Mouse (Mus musculus): ENCODE data around the gene Ttll1.
"Not testable (repeated sequence)": the region's sequence is repeated elsewhere in the genome, so short reads cannot be mapped to it uniquely, and the experiment has no call there.

Gene Ttll1

DNA sequence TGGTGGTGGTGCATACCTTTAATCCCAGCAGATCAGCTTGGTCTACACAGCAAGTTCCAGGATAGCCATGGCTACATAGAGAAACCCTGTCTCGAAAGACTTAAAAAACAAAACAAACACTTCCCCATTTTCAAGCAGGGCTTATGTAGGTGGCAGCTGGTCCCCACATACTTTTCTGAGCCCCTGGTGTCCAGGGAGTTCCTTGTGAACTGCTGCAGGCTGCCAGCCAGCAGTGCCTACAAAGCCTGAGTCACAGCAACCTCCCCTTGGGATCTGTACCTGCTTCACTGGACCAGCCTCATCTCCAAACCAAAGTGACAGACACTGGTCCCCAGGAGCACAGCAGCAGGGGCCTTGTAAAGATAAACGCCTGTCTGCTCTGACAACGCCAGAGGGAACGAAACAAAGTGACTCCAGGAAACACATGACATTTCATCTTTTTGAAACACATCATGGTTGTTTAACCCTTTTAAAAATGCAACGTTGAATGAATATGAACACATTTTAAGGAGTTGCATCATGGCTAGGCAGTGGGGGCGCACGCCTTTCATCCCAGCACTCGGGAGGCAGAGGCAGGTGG is 28.0 kb downstream of the Ttll1 start:
- no peak for DNase-seq (ENCODE audit: low read depth)

DNA sequence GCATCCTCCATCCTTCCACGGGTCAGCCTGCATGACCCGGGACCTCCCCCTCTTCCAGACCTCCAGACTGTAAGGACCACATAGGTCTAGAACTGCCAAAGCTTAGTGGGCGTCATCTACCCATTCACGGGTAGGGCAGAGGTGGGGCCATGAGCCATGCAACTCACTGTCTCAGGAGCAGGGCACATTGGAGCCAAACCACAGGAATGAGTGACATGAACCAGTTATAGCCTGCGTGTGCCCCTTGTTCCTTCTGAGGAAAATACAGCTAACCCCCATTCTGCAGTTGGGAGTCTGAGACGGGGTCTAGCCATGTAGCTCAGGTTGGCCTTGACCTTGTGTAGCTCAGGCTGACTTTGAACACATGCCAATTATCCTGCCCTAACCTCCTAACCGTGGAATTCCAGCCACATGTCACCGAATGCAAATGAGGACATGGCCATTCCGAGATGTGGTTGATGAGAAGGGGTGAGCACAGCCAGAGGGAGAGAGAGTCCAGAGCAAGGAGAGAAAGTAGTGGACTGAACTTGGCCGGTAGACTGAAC is 29.4 kb downstream of the Ttll1 start:
- no peak for DNase-seq (ENCODE audit: low read depth)

DNA sequence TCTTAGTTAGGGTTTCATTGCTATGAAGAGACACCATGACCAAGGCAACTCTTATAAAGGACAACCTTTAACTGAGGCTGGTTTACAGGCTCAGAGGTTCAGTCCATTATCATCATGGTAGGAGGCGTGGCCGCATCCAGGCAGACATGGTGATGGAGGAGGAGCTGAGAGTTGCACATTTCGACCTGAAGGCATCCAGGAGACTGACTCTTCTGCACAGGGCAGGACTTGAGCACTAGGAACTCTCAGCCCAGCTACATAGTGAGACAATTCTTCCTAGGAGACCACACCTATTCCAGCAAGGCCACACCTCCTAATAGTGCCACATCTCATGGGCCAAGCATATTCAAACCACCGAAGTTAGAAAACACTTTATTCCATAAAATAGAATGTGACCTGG is 30.9 kb downstream of the Ttll1 start:
- no peak for DNase-seq (ENCODE audit: low read depth)

DNA sequence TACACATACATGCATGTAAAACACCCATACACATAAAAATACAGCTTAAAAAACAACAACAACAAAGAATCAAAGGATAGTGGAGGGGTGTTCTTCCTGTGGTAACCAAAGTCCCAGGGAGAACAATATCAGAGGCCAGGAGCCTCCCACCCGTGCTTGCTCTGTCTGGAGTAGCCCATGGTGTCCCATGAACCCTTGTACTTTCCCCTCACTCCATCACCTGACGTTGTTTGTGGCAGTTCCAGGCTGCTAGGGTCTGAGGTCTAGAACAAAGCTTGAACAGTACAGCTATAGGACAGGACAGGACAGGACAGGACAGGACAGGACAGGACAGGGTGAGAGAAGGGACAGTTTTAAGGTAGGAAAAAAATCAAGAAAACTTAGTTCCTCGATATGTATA is 32.6 kb downstream of the Ttll1 start:
- no peak for DNase-seq (ENCODE audit: low read depth)

DNA sequence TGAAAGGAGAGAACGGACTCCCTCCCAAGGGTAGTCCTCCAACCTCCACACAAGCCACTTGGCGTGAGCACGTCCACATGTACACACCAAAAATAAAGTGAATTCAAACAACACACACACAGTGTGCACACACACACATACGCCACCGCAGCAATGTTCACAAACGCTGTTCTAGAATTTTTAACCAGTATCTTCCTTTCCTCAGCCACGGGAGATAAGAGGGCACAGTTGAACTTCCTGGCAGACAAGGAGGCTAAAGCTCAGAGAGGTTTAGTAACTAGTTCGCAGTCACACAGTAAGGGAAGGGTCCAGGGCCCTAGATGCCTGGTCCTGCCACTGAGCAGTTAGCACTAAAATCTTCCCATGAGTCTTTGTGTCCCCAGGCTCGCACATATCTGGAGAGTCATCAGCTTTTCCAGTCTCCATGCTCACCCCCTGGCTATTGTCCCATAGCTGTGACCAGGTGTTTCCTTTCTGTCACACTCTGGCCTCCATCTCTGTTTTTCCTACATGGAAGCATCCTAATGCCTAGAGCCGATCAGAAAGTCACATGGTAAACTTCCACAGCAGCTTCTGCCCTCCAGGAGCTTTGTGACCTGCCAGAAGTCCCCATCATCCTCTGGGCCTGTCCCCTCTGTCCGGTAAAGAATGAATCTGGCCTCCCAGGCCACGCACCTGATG is 34.0 kb downstream of the Ttll1 start:
- DNase-seq (ENCODE audit: low read depth) = no peak

DNA sequence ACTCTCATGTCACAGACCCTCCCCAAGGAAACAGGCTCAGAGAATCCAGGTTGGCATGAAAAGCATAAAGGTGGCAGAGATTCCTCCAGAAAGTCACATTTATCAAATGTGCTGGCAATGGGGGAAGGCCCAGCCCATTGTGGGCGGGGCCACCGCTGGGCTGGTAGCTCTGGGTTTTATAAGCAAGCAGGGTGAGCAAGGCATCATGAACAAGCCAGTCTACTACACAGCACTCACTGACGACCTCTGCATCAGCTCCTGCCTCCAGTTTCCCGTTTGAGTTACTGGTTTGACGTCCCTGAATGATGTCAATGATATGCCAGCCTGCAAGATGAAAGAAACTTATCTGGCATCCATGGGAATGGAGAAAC is 36.2 kb downstream of the Ttll1 start:
- peak; percentile 82 for DNase-seq (ENCODE audit: low read depth)

DNA sequence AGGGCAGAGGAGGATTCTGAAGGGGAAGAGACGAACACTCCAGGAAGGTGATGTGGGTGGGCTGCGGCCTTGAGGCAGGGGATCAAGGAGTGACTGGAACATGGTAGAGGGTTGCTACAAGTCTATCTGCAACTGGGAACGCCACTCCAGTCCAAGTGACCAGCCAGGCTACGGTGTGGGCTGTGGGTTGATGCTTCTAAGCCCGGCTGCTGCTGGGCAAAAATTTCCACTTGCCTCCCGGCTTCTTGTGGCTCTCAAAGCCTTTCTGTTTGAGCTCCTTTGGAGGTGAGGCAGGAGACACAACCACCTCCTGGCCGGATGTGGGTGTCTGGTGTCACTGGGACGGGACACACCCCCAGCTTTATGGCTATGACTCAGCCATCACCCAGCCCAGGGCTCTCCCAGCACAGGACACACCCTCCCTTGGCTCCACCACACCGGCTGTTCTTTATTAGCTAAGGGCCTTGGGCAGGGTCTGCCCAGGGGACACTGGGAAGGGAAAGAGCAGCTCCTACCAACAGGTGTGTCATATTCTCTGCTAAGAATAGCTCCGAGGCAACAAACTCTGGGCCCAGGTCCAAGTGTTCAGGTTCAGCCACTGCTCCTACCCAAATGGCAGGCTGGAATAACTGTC is 36.7 kb downstream of the Ttll1 start:
- DNase-seq (ENCODE audit: low read depth) = peak; percentile 93

DNA sequence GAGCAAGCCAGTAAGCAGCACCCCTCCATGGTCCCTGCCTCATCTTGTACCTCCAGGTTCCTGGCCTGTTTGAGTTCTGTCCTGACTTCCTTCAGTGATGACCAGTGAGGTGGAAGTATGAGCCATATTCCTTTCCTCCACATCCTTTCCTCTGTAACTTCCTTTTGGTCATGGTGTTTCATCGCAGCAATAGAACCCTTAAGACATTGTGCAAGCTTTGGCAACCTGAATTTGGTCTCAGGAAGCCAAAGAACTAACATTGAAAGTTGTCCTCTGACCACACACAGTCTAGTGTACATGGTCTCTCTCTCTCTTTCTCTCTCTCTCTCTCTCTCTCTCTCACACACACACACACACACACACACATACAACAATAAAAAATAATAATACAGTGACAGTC is 37.4 kb downstream of the Ttll1 start:
- DNase-seq (ENCODE audit: low read depth) = peak; percentile 36

DNA sequence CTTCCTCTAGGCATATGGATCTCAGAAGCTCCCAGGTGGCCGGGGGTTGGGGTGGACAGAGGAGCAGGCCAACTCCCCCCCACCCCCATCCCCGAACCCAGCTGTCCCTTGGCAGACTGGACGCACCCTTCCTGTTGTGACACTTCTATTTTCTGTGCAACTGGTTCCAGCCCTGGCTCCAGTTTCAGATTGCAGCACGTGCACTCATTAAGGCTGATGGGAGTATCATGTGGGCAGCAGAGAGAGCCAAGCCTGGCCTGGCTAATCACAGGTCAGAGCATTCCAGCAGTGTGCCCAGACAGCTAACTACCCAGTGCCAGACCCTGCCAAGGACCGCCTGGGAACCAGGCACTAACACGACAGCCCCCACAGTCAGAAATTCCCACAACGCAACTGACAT is 39.2 kb downstream of the Ttll1 start:
- no peak for DNase-seq (ENCODE audit: low read depth)

DNA sequence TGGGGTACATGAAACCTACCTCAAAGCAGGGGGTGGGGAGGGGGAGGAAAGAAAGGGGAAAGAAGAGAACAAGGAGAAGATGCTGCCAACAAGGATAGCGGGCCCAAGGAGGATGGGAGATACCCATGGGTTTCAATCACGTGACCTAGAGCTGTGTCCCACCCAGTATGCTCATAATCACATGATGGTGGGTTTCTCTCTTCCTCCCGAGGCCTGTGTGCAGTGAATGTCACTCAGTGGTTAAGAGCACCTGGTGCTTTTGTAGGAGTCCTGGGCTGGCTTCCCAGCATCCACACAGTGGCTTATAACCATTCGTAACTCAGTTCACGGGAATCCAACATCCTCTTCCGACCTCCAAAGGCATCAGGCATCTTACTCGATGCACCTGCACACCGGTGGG is 40.2 kb downstream of the Ttll1 start:
- DNase-seq (ENCODE audit: low read depth) = no peak

DNA sequence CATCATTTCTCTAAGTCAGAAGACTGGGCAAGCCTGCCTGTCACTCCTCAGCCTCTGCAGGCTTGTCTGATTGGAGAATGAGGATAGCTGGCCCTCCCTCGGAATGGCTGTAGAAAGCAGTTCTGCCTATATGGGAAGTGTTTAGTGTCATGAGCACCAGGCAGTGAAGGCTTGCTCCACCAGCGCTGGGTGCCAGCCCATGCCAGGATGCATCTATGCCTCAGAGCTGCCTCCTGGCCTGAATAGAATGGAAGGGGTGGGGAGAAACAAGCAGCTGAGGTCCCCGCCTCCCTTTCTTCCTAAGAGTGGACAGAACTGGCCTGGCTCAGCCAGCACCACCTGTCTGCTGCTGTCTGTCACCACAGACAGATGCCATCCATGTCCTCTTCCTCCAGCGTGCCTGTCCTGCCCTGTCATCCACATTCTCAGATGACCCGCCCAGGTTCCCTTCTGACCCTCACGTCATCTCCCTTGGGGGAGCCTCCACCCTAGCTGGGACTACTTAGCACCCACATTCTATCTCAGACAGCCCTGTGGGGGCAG is 41.3 kb downstream of the Ttll1 start:
- DNase-seq (ENCODE audit: low read depth) = no peak

DNA sequence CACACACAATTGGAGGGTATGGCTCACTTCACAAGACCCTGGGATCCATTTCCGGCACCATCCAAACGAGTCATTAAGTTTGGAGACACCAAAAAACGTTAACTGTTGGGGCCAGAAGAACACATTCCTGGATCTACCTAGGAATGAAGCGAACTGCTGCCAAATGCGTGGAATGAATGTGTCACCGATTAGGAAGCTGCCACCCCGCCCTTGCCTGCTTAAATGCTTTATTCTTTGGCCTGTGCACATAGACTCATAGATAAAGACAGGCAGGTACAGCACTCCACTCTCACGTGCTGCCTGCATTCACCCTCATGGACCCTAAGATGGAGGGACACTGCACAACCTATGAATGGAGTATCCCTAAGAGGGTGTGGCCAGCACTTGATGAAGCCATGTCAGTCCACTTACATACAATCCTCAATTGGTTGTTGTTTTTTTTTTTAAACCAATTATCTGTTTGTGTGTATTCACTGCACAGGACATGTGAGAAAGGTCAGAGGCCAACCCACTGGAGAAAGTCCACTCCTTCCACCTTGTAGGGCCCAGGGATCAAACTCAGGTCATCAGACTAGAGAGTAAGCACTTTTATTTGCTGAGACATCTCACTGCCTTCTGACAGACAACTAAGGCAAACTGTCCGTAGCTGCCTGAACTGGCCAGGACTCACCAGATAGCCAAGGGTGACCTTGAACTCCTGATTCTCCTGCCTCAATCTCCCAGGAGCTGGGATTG is 43.3 kb downstream of the Ttll1 start:
- no peak for DNase-seq (ENCODE audit: low read depth)

DNA sequence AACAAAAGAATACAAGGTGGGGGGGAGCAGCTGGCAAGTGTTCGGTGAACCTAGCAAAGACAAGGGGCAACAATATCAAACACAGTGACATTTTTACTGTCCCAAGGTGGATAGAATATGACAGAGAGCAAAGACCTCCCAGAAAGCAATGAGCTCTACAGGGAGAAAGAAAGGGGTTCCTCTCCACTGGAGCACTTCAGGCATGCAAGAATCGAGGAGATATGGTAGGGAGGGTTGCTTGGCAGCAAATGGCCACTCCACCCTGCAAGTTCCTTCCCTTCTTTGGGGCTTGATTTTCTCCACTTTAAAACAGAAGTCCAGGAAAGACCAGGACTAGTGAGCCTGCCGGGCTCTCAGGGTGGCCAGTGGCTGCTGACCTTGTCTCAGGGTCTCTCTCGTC is 44.4 kb downstream of the Ttll1 start:
- DNase-seq (ENCODE audit: low read depth) = no peak

DNA sequence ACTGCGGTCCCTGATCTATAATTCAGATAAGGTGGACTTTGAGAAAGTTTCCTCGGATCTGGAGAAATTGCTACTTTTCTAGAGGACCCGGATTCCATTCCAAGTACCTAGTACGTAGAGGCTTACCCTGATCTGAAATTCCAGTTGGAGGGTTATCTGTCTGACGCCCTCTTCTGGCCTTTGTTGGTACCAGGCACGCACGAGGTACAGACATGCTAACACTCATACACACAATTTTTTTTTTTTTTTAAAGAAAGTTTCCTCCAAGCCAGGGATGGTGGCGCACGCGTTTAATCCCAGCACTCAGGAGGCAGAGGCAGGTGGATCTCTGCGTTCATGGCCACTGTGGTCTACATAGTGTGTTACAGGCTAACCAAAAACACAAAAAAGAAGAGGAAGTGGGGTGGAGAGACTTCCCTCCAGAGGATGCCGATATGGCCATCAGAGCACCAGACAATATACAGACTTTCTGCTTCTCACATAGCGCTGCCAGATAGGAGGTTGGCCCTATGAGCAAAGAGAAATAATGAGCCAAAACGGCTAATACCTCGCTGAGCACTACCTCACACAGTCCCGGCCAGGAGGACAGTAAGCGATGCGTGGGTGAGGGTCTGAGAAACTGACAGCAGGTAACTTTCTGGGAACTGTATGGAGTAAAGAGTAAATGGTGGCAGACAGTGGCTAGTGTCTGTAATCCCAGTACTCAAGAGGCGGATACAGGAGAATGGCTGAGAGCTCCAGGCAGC is 45.6 kb downstream of the Ttll1 start:
- no peak for DNase-seq (ENCODE audit: low read depth)

DNA sequence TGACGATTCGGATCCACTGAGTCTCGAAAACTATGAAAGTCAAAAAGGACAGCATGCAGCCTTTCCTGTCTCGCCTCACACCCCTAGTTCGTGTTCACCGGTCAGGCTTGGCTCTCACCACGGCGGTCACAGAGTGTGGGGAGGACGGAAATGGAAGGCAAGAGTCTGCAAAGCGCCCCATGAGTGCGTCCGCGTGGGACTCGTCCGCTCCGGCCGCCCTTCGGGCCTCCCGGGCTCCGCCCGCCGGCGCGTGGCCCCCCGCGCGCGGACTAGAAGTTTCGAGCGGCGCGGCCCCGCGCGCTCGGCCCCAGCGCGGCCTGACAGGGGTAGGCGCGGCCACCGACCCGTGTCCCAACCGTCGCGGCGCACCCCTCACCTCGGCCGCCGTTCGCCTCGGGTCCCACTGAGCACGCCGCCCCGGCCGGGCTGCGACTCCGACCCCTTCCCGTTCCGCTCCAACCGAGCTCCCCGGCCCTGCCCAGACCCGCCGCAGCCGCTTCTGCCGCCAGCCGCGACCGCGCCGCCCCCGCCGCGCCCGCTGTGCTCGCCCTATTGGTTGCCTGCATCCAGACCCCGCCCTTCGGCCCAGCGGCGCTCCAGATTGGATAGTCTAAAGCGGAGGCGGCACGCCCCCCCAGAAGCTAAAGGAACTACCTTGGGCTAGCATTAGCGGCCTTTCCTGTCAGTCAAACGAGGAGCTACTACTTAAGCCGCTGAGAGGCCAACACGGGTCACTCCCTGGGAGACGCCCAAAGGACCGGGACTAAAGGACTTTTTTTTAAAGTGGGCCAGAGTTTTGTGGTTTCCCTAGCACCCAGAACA is 46.4 kb downstream of the Ttll1 start, which contains the start of gene Pacsin2:
Gene Pacsin2, minus strand, starts transcription at position 524 of the 822 bp plus-strand sequence.
- DNase-seq (ENCODE audit: low read depth) = peak; percentile 97

DNA sequence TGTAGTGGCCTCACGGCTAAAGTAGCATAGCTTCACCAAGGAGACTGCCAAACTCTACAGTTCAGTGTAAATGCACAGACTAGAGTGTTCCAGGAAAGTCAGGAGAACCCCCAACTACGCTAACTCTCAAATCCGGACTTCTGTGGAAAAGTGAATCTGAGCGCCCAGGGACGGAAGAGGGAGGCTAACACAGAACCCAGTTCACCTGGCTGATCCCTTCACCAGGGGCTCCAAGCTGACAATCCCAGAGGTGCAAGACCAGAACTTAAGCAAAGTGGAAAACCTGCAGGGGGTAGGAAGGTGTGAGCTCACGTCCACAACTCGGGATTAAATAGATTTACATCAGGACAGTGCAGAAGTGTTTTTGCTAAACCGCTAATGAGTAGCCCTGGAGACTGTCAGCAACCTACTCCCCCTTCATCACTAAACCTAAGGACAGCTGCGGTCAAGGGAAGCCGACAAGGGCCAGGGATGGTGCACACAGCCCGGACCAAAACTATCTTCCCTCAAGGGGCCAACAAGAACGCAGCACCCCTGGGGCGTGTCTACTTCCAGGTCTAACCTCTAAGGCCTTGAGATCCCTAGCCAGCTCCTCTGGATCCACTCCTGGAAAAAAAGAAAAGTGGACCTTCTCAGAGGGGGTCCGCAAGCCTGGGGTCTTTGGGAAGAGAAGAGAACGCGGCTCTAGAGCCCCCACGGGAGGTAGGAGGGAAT is 47.2 kb downstream of the Ttll1 start:
- peak; percentile 45 for DNase-seq (ENCODE audit: low read depth)

DNA sequence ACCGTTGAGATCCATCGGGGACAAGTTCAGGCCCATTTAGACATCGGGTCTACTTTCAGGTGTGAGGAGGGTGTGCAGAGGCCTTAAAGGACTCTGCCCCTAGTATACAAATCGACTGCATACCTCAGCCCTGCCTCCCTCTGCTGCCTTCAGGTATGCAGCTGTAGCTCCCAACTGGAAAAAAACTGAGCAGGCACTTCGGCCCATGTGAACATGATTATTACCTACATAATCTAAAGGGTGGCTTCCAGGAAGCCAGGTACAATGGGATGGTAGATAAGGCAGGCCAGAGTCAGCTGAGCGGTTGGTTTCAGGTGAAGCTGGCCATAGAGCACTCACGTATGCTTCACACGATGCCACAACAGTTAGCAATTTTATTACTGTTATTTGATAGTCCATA is 48.3 kb downstream of the Ttll1 start:
- DNase-seq (ENCODE audit: low read depth) = not testable (repeated sequence)

DNA sequence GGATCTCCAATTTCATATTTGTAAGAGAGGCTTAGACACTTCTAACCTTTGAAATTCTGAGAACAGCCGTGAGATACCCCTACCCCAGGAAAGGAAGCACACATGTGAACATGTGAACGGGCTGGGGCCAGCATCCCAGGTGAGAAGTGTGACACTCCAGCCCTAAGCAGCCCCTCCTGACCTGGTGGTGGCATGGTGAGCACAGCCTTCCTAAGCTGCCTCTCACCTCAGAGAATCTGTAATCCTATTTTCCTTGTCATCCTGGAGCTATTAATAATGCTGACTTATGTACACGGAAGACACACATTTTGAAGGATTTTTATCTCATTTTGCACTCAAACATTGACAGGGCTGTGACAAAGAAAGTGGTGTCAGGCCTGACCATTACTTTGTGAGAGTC is 49.8 kb downstream of the Ttll1 start:
- DNase-seq (ENCODE audit: low read depth) = no peak

DNA sequence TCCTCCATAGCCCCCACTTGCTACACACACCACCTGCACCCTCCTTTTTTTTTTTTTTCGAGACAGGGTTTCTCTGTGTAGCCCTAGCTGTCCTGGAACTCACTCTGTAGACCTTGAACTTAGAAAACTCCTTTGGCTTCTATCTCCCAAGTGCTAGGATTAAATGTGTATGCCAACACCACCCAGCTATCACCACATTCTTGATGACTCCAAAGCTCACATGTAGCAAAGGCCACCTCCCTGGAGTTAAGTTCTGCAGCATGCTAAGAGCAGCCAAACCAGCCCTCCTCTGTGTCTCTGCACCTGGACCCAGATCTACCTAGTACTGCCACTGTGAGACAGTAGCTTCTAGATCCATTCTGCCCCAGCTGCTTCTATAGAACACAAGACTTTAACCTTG is 53.2 kb downstream of the Ttll1 start:
- DNase-seq (ENCODE audit: low read depth) = no peak

DNA sequence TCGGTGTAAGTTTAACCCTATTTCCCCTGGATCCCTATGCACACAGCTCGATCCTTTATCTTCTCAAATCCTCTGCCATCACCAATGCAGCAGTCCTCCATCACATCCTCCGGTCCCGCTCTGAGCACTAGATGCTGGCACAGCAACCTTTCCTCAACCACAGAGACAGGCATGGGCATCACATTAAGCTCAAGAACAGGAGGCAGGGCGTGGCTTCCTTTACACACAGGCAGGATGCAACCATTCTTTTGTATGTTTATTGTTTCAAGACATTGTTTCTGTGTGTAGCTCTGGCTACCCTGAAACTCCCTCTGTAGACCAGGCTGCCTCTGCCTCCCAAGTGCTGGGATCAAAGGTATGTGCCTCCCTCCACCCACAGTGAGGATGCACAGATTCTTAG is 55.1 kb downstream of the Ttll1 start:
- peak; percentile 68 for DNase-seq (ENCODE audit: low read depth)
